Mouse (Mus musculus): ENCODE results near the gene AC124108.1. TPM values are rescaled to one million over a fixed set of nuclear protein-coding genes. Genes with fewer than 3 reads are reported as not detected.

The AC124108.1 gene
- polyA plus RNA-seq, 1 experiment from 2014 or later: 3.6 TPM

DNA sequence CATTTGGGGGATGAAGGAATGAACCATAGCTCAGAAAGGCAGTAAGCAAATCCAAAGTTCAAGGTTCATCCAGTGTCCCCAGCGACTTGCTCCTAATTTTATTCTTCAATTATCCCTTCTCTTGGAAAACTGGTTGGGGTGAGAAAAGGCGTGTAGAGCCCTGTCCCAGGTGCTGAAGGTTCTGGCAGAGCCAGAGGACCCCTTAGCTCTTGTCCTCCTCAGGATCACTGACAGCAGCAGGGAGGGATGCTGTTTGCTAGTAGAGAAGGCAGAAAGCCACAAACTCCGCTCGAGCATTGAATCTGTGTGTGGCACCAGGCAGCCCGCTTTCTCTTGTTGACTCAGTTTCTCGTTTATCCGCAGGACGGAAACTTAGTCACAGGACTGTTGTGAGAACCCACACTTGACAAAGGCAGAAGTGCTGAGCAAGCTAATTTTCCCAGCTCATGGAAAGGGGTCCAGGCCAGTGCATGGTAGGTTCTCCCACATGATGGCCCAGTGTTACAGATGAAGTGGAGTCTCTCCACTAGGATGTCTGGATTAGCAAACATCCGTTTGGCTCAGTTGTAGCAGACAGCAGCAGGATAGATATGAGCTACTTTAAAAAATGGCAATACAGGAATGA is 2.7 kb upstream of the AC124108.1 start:
- Histone ChIP-seq H3K27me3 (ENCODE audit: control insufficient read depth, insufficient read depth, low read length) (no peaks in the 10 kb centered on the region), H3K4me3 (ENCODE audit: low read depth, low read length) (no peak overlapping the region), H3K9ac (replicated peaks; ENCODE audit: low read depth, low read length) (no peak overlapping the region), H3K27ac (ENCODE audit: low read depth, low read length) (no peak overlapping the region), H3K9me3 (ENCODE audit: control insufficient read depth, low read length) (no peaks in the 10 kb centered on the region), H3K4me2 (ENCODE audit: low read depth, low read length) (no peak overlapping the region), H3K36me3 (ENCODE audit: control insufficient read depth, insufficient read depth, low read length) (no peaks in the 10 kb centered on the region), H3K4me1 (ENCODE audit: control insufficient read depth, insufficient read depth, low read length) (peaks cover 14% of the 10 kb centered on the region)
- no peak for ATAC-seq (ENCODE audit: low read depth)
- 63% methylated on average over 9 of the region's 9 CpGs for WGBS

DNA sequence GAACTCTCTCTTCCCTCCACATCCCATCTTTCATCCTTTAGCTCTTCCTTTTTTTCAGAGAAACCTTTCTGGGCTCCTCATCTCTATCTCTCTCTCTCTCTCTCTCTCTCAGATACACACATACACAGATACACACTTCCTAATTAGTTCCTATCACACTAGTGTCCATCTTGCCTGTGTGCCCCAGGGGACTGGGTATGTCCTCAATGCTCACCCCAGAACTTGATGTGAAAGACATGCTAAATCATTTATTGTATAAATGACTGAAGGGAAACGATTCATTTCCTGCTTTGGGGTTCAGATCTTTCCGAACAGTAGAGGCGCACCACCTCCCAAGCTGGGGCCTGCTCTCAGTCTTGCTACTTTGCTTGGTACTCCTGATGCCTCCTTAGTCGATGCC is 2.0 kb upstream of the AC124108.1 start:
- peak overlapping the region; percentile 94; the same call in 1 of the 2 replicates for H3K4me3 ChIP-seq (ENCODE audit: low read depth, low read length)
- H3K4me1 ChIP-seq (ENCODE audit: control insufficient read depth, insufficient read depth, low read length): peaks cover 20% of the 10 kb centered on the region
- peak overlapping the region; percentile 68 for H3K4me2 ChIP-seq (ENCODE audit: low read depth, low read length)
- no peaks in the 10 kb centered on the region for H3K27me3 ChIP-seq (ENCODE audit: control insufficient read depth, insufficient read depth, low read length)
- peak overlapping the region; percentile 99 for H3K27ac ChIP-seq (ENCODE audit: low read depth, low read length)
- H3K9me3 ChIP-seq (ENCODE audit: control insufficient read depth, low read length): no peaks in the 10 kb centered on the region
- no peaks in the 10 kb centered on the region for H3K36me3 ChIP-seq (ENCODE audit: control insufficient read depth, insufficient read depth, low read length)
- WGBS: 42% methylated on average over 4 of the region's 4 CpGs
- ATAC-seq (ENCODE audit: low read depth): no peak
- H3K9ac ChIP-seq (replicated peaks; ENCODE audit: low read depth, low read length): peak overlapping the region; percentile 99; the same call in 1 of the 2 replicates

DNA sequence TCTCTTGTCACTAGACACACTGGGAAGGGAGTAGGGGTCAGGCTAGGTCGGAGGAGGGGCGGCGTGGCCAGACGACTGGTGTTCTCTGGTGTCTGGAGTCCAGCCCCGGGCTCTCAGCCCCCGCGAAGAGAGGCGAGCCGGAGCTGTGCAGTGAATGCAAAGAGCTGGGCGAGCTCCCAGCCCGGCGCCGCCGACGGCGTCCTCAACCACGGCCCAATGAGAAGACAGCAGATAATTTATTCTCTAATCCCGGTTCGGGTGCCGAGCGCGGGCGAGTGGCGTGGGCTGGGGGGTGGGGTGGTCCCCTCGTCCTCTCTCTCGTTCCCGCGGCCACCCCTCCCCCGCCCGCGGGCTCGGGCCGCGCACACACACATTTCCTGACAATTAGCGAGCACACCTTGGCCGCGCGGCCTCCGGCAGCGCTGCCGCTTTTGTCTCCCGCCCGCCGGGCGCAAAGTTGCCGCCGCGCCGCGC is 1.2 kb upstream of the AC124108.1 start:
- H3K27me3 ChIP-seq (ENCODE audit: control insufficient read depth, insufficient read depth, low read length): no peaks in the 10 kb centered on the region
- peak overlapping the region; percentile 99 for H3K9ac ChIP-seq (replicated peaks; ENCODE audit: low read depth, low read length)
- peak overlapping the region; percentile 99 for H3K27ac ChIP-seq (ENCODE audit: low read depth, low read length)
- H3K36me3 ChIP-seq (ENCODE audit: control insufficient read depth, insufficient read depth, low read length): no peaks in the 10 kb centered on the region
- no peaks in the 10 kb centered on the region for H3K9me3 ChIP-seq (ENCODE audit: control insufficient read depth, low read length)
- H3K4me3 ChIP-seq (ENCODE audit: low read depth, low read length): peak overlapping the region; percentile 94
- H3K4me1 ChIP-seq (ENCODE audit: control insufficient read depth, insufficient read depth, low read length): peaks cover 29% of the 10 kb centered on the region
- H3K4me2 ChIP-seq (ENCODE audit: low read depth, low read length): peak overlapping the region; percentile 68
- peak; percentile 78 for ATAC-seq (ENCODE audit: low read depth)
- WGBS: under 1% methylated on average over 39 of the region's 50 CpGs

DNA sequence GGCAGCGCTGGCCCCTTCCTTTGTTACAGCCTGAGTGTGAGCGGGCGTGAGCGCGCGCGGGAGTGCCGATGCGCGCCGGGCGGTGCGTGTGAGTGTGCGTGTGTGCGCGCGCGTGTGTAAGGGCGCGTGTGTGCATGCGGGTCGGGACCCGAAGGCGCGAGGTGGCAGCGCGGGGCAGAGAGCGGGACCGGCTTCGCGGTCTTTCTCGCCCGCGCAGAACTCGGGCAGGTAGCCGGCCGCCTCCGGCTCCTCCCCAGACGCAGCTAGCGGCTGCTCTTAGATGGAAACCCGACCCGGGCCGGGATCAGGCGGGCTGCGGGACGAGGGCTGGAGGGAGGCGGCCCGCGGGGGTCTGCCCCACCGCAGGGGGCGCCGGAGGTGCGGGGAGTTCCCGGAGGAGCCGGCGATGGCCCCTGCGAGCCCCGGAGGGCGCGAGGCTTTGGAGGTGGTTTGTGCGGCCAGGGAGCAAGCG is 600 bp upstream of the AC124108.1 start:
- Histone ChIP-seq H3K4me1 (ENCODE audit: control insufficient read depth, insufficient read depth, low read length) (peaks cover 35% of the 10 kb centered on the region), H3K9ac (replicated peaks; ENCODE audit: low read depth, low read length) (peak overlapping the region; percentile 99), H3K27ac (ENCODE audit: low read depth, low read length) (peak overlapping the region; percentile 99), H3K4me3 (ENCODE audit: low read depth, low read length) (peak overlapping the region; percentile 94), H3K27me3 (ENCODE audit: control insufficient read depth, insufficient read depth, low read length) (no peaks in the 10 kb centered on the region), H3K36me3 (ENCODE audit: control insufficient read depth, insufficient read depth, low read length) (no peaks in the 10 kb centered on the region), H3K9me3 (ENCODE audit: control insufficient read depth, low read length) (no peaks in the 10 kb centered on the region), H3K4me2 (ENCODE audit: low read depth, low read length) (peak overlapping the region; percentile 68)
- ATAC-seq (ENCODE audit: low read depth): peak; percentile 36
- WGBS: under 1% methylated on average over 45 of the region's 62 CpGs

DNA sequence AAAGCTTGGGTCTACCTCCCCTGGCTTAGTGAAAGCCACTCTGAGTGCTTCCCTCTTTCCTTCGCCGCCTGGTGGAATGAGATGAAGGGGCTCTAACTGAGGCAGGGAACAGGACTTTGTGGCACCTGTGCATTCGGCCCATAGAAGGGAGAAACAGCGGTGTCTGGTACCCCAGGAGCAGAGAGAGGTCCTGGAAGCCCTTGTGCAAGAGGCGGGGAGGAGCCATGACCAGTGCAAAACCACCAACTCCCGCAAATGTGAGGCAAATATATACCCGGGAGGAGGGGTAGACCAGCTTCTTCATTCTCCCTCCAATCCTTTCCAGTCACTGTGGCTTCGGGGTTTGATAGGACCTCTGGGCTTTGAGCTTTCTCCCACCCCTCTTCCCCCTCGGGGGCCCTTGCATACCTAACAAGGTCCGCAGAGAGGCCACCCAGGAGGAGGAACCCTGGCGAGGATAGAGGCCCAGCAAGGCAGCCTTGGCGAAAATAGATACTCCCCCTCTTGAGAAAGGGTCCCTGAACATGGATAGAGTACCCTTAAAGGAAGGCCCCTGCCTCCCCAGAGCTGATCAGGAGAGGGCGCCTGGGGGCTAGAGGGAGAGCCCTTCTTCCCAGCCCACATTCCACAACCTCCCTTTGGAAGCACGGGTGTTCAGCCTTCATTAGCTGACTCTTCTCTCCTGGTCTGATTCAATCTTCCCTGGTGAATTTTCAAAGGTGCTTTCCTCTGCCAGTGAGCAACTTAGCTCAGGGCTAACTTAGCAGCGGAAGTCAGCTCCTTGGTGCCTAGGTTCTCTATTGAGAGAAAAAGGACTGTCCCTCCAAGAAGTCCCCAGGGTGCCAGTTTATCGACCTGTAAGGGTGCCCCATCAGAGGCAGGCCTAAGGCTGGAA is 776 bp downstream of the AC124108.1 start:
- Histone ChIP-seq H3K27ac (ENCODE audit: low read depth, low read length) (peak overlapping the region; percentile 99), H3K9me3 (ENCODE audit: control insufficient read depth, low read length) (no peaks in the 10 kb centered on the region), H3K4me2 (ENCODE audit: low read depth, low read length) (peak overlapping the region; percentile 68), H3K36me3 (ENCODE audit: control insufficient read depth, insufficient read depth, low read length) (no peaks in the 10 kb centered on the region), H3K9ac (replicated peaks; ENCODE audit: low read depth, low read length) (peak overlapping the region; percentile 99), H3K4me1 (ENCODE audit: control insufficient read depth, insufficient read depth, low read length) (peaks cover 47% of the 10 kb centered on the region), H3K27me3 (ENCODE audit: control insufficient read depth, insufficient read depth, low read length) (no peaks in the 10 kb centered on the region), H3K4me3 (ENCODE audit: low read depth, low read length) (peak overlapping the region; percentile 94)
- 2% methylated on average over 16 of the region's 16 CpGs for WGBS
- ATAC-seq (ENCODE audit: low read depth): peak; percentile 26

DNA sequence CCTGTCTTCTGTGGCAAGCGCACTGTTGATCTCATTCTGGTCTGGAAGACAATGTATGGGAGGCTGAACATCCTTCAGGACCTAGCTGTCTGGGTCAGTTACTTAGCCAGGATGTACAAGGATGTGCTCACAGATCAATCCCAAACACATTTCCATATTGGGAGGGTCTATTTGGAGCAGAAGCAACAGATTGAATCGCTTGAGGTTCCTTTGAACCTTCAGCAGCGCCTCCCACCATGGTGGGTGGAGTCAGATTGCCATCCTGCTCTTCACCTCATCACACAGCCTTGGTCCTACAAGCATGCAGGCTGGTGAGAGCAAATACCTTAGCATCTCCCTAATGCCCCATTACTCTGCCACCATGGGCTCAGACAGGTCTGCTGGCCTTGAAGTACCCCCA is 2.5 kb downstream of the AC124108.1 start:
- Histone ChIP-seq H3K4me2 (ENCODE audit: low read depth, low read length) (peak overlapping the region; percentile 68), H3K36me3 (ENCODE audit: control insufficient read depth, insufficient read depth, low read length) (no peaks in the 10 kb centered on the region), H3K9ac (replicated peaks; ENCODE audit: low read depth, low read length) (no peak overlapping the region; the same call in 1 of the 2 replicates), H3K9me3 (ENCODE audit: control insufficient read depth, low read length) (no peaks in the 10 kb centered on the region), H3K27ac (ENCODE audit: low read depth, low read length) (no peak overlapping the region), H3K4me1 (ENCODE audit: control insufficient read depth, insufficient read depth, low read length) (peaks cover 56% of the 10 kb centered on the region), H3K27me3 (ENCODE audit: control insufficient read depth, insufficient read depth, low read length) (no peaks in the 10 kb centered on the region), H3K4me3 (ENCODE audit: low read depth, low read length) (peak overlapping the region; percentile 94)
- 46% methylated on average over 3 of the region's 3 CpGs for WGBS
- no peak for ATAC-seq (ENCODE audit: low read depth)

DNA sequence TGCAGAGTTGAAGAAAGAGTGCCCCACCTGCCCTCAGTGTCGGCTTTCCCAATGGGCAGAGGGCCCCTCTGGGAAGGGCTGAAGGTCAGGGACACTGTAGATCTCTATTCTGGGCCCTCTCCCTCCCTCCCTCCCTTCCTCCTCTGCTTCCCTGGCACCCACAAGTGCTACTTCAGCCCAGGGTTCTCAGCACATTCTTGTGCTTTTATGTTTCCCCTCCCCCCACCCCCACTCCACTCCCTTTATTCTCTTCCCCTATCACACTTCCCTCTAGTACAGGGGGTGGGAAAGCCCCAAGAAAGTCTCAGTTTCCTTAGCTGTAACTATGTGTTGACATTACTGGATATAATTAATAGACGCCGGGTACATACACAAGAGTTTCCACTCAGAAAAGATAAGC is 3.4 kb downstream of the AC124108.1 start:
- no peak overlapping the region for H3K27ac ChIP-seq (ENCODE audit: low read depth, low read length)
- peak overlapping the region; percentile 68; the same call in 1 of the 2 replicates for H3K4me2 ChIP-seq (ENCODE audit: low read depth, low read length)
- WGBS: 52% methylated on average over 3 of the region's 3 CpGs
- ATAC-seq (ENCODE audit: low read depth): no peak
- H3K4me3 ChIP-seq (ENCODE audit: low read depth, low read length): peak overlapping the region; percentile 94; the same call in 1 of the 2 replicates
- H3K36me3 ChIP-seq (ENCODE audit: control insufficient read depth, insufficient read depth, low read length): no peaks in the 10 kb centered on the region
- H3K9ac ChIP-seq (replicated peaks; ENCODE audit: low read depth, low read length): 0 out of 2 replicates have a peak overlapping the region, but pooled peaks have one; percentile 8
- no peaks in the 10 kb centered on the region for H3K9me3 ChIP-seq (ENCODE audit: control insufficient read depth, low read length)
- peaks cover 56% of the 10 kb centered on the region for H3K4me1 ChIP-seq (ENCODE audit: control insufficient read depth, insufficient read depth, low read length)
- no peaks in the 10 kb centered on the region for H3K27me3 ChIP-seq (ENCODE audit: control insufficient read depth, insufficient read depth, low read length)

DNA sequence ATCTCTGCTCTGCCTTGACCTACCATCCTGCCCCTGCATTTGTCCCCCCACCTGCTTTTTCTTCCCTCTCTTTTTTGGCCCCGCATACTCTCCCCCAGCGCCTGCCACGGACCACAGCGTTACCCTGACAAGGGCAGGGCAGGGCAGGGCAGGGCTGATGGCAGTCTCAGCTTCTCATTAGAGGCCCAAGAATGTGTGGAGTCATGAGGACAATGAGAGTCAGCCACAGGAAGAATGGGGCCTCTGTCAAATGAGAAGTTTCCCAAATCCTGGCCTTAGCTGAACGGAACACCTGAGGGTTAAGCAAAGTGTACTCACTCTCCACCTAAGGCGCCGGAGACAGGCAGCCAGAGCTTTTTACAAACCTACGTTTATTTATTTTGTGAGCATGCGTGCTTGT is 3.8 kb downstream of the AC124108.1 start:
- H3K9ac ChIP-seq (replicated peaks; ENCODE audit: low read depth, low read length): no peak overlapping the region
- peak overlapping the region; percentile 68; the same call in 1 of the 2 replicates for H3K4me2 ChIP-seq (ENCODE audit: low read depth, low read length)
- H3K4me1 ChIP-seq (ENCODE audit: control insufficient read depth, insufficient read depth, low read length): peaks cover 59% of the 10 kb centered on the region
- ATAC-seq (ENCODE audit: low read depth): no peak
- H3K9me3 ChIP-seq (ENCODE audit: control insufficient read depth, low read length): no peaks in the 10 kb centered on the region
- WGBS: 41% methylated on average over 9 of the region's 9 CpGs
- no peaks in the 10 kb centered on the region for H3K27me3 ChIP-seq (ENCODE audit: control insufficient read depth, insufficient read depth, low read length)
- no peak overlapping the region for H3K4me3 ChIP-seq (ENCODE audit: low read depth, low read length)
- no peak overlapping the region for H3K27ac ChIP-seq (ENCODE audit: low read depth, low read length)
- no peaks in the 10 kb centered on the region for H3K36me3 ChIP-seq (ENCODE audit: control insufficient read depth, insufficient read depth, low read length)

Measured in neural tube, embryonic 14.5 days (tissue).